Mouse (Mus musculus) lung, postnatal 0 days (tissue): ENCODE data around the gene Atg14. TPM values are rescaled to one million over a fixed set of nuclear protein-coding genes. Genes with fewer than 3 reads are reported as not detected.
"Not testable (repeated sequence)": the region's sequence is repeated elsewhere in the genome, so short reads cannot be mapped to it uniquely, and the experiment has no call there.

Experiments
- ATAC-seq: fragments of 200-750 bp; cut with Nextera tagmentation; 2 replicates; pipeline ENCODE4 v1.8.0; 2017; ENCODE audit warnings: moderate library complexity
- DNase-seq: peaks from one replicate; pipeline ENCODE4 v3.0.0-alpha.2; 2016; ENCODE audit warnings: low spot score
- H3K27ac ChIP-seq: fragments of 300-500 bp; sonication (generic); 2 replicates; pipeline ENCODE4 v1.5.1; 2014; ENCODE audit warnings: antibody characterized with exemption, mild to moderate bottlenecking, low read length, mixed read lengths
- H3K27me3 ChIP-seq: fragments of 300-500 bp; sonication (generic); replicated peaks from 2 replicates; pipeline ENCODE4 v1.6.1; 2014; ENCODE audit warnings: low read length, mixed read lengths; ENCODE audit not compliant: insufficient read depth
- H3K36me3 ChIP-seq: fragments of 300-500 bp; sonication (generic); 2 replicates; pipeline ENCODE4 v1.6.1; 2014; ENCODE audit warnings: low read length, mixed read lengths; ENCODE audit not compliant: insufficient read depth
- H3K4me1 ChIP-seq: fragments of 300-500 bp; sonication (generic); 2 replicates; pipeline ENCODE4 v1.6.1; 2014; ENCODE audit warnings: antibody characterized with exemption, low read depth, low read length, mixed read lengths; ENCODE audit not compliant: insufficient read depth
- H3K4me2 ChIP-seq: fragments of 300-500 bp; sonication (generic); replicated peaks from 2 replicates; pipeline ENCODE4 v1.6.1; 2014; ENCODE audit warnings: low read depth, mild to moderate bottlenecking, low read length, moderate library complexity, mixed read lengths
- H3K4me3 ChIP-seq: fragments of 300-500 bp; sonication (generic); 2 replicates; pipeline ENCODE4 v1.5.1; 2014; ENCODE audit warnings: low read depth, low read length
- H3K9ac ChIP-seq: fragments of 300-500 bp; sonication (generic); replicated peaks from 2 replicates; pipeline ENCODE4 v1.6.1; 2014; ENCODE audit warnings: low read depth, mild to moderate bottlenecking
- H3K9me3 ChIP-seq: fragments of 300-500 bp; sonication (generic); 2 replicates; pipeline ENCODE4 v1.6.1; 2016; ENCODE audit warnings: low read length, mixed read lengths
- CTCF ChIP-seq: IDR thresholded peaks from 2 replicates; pipeline ENCODE4 v1.5.1; 2016; ENCODE audit warnings: antibody characterized with exemption, mild to moderate bottlenecking
- EP300 ChIP-seq: IDR thresholded peaks from 2 replicates; pipeline ENCODE4 v1.6.1; 2016; ENCODE audit warnings: antibody characterized with exemption, mild to moderate bottlenecking, control low read depth
- WGBS: fragments of 180-500 bp; shearing (Covaris S2); extraction: QIAGEN DNeasy Blood & Tissue Kit; methylation state at CpG from one replicate; pipeline ENCODE4 v1.1.7; 2014; 5-methylcytosine and 5-hydroxymethylcytosine counted together
- polyA plus RNA-seq: library from polyadenylated mRNA; unstranded; fragments of >200 nt; fragmentation: Nextera tagmentation; extraction: Ambion mirVana; gene quantifications from 2 replicates; pipeline ENCODE4 v1.2.1, GENCODE M21; 2015

The Atg14 gene
- polyA plus RNA-seq, 1 experiment from 2014 or later = 11.3 TPM

- Histone ChIP-seq H3K9ac (no peak overlapping the region), H3K4me2 (no peak overlapping the region), H3K9me3 (no peaks in the 10 kb centered on the region), H3K4me1 (no peaks in the 10 kb centered on the region), H3K27ac (no peak overlapping the region), H3K4me3 (no peak overlapping the region), H3K27me3 (no peaks in the 10 kb centered on the region), H3K36me3 (peaks cover 40% of the 10 kb centered on the region; the same call in 1 of the 2 replicates)
- TF ChIP-seq CTCF = no peak
- TF ChIP-seq EP300 = no peak
- WGBS = 76% methylated on average over 10 of the region's 10 CpGs
- no peak for ATAC-seq
- no peak for DNase-seq
Measured at GRCm38 (mm10) chr14:47541325-47541948, 29.0 kb downstream of the Atg14 start.

- Histone ChIP-seq H3K36me3 (no peaks in the 10 kb centered on the region), H3K4me1 (no peaks in the 10 kb centered on the region), H3K4me3 (no peak overlapping the region), H3K4me2 (no peak overlapping the region), H3K27ac (no peak overlapping the region), H3K9me3 (no peaks in the 10 kb centered on the region), H3K27me3 (no peaks in the 10 kb centered on the region), H3K9ac (no peak overlapping the region)
- 88% methylated on average over 1 of the region's 1 CpGs for WGBS
- TF ChIP-seq CTCF (no peak), EP300 (no peak)
- ATAC-seq (no peak), DNase-seq (no peak)
Measured at GRCm38 (mm10) chr14:47535096-47535495, 35.4 kb downstream of the Atg14 start.

DNA sequence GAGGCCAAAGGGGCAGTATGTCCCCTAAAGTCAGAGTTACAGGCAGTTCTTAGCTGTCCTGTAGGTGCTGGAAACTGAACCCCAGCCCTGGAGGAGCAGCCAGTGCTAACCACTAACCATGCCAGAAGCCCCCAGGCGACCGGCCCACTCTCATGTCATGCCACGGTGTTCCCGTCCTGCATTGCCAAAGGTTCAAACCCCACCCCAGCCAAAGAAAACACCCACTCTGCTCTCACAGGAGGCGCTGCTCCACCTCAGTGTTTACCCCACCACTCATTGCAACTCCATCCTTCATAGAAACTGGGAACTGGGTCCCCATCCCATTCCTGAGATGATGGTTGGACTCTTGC, 36.3 kb downstream of the Atg14 start:
- Histone ChIP-seq H3K27me3 (no peaks in the 10 kb centered on the region), H3K9ac (no peak overlapping the region), H3K4me1 (no peaks in the 10 kb centered on the region), H3K9me3 (no peaks in the 10 kb centered on the region), H3K4me2 (peak overlapping the region; percentile 36), H3K4me3 (no peak overlapping the region), H3K36me3 (no peaks in the 10 kb centered on the region), H3K27ac (no peak overlapping the region)
- DNase-seq (no peak), ATAC-seq (no peak)
- WGBS = 88% methylated on average over 5 of the region's 5 CpGs
- TF ChIP-seq EP300 (no peak), CTCF (no peak)

DNA sequence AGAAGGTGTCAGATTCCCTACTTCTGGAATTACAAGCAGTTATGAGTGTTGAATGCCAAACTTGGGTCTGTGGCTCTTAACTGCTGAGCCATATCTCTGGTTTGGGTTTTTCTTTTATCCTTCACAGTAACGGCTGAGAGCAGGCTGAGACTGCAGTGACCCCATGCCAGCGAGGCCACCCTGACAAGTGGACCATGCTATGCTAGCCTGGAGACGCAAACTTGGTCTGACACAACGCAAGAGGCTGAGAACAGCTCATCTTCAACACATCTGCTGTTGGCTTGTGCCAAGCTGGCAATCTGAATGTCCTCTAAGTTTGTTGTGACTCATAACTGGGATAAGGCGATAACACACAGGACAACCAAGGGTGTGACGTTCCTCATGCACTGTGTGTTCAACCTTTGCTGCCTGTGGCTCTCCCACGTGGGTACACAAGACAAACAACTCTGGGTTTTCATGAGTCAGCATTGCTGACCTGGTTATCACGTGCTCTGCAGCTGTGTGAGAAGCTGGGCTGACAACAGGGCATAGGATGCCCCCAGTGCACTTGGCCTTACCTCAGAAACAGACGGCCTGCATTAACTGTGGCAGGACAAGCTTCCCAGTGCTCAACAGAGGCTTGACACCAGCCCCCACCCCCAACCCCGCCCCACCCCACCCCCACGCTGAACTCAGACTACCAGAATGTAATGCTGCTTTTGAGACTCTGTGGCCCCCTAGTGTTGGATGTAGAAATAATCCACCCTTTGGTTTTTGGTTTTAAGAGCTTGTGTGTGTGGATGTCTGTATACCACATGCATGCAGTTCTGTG, 36.9 kb downstream of the Atg14 start:
- Histone ChIP-seq H3K36me3 (no peaks in the 10 kb centered on the region), H3K27me3 (no peaks in the 10 kb centered on the region), H3K4me2 (peak overlapping the region; percentile 36), H3K4me3 (no peak overlapping the region), H3K9me3 (no peaks in the 10 kb centered on the region), H3K27ac (peak overlapping the region; percentile 57; the same call in 1 of the 2 replicates), H3K4me1 (no peaks in the 10 kb centered on the region), H3K9ac (no peak overlapping the region)
- 28% methylated on average over 11 of the region's 11 CpGs for WGBS
- TF ChIP-seq CTCF (peak; percentile 71), EP300 (no peak)
- ATAC-seq = peak; percentile 93
- DNase-seq = peak; percentile 93

DNA sequence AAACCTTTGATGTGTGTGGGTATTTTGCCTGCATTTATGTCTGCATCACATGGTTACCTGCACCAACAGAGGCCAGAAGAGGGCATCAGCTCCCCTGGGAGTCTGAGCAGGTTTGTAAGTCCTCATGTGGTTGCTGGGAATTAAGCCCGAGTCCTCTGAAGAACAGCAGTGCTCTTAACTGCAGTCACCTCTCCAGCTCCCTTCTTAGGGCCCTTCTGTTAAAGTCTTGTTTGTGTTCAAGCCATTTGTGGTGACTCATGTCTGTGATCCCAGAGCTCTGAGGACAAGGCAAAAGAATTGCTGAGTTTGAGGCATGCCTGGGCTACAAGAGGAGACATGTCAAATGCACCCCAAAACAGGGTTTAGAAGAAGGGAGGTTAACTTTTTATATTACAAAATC, 38.0 kb downstream of the Atg14 start:
- no peak overlapping the region for H3K4me3 ChIP-seq
- ATAC-seq = no peak
- TF ChIP-seq EP300 (no peak), CTCF (no peak)
- H3K9ac ChIP-seq = no peak overlapping the region
- no peak overlapping the region for H3K4me2 ChIP-seq
- no peaks in the 10 kb centered on the region for H3K4me1 ChIP-seq
- H3K27ac ChIP-seq = peak overlapping the region; percentile 57
- no peaks in the 10 kb centered on the region for H3K36me3 ChIP-seq
- WGBS = 45% methylated on average over 1 of the region's 1 CpGs
- H3K27me3 ChIP-seq = no peaks in the 10 kb centered on the region
- DNase-seq = peak; percentile 23
- no peaks in the 10 kb centered on the region for H3K9me3 ChIP-seq

DNA sequence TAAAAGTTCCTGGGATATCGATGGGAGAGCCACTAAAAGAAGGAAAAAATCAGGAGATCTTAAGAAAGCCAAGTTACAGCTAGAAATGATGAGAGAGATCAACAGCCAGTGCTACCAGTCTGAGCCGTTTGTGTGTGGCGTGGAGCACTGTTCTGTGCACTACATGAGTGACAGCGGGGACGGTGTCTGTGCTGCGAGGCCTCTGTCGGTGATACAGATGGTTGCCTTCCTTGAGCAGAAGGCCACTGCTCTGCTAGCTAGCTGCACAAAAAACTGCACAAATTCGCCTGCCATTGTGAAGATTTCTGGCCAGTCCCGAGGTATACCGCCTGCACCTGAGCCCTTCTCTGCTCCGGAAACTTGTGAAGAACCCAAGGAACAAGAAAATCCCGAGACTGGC, 40.9 kb downstream of the Atg14 start:
- H3K27me3 ChIP-seq, ATAC-seq, H3K4me2 ChIP-seq, DNase-seq, H3K4me1 ChIP-seq, H3K9me3 ChIP-seq, H3K9ac ChIP-seq, H3K36me3 ChIP-seq, H3K4me3 ChIP-seq, H3K27ac ChIP-seq: not testable (repeated sequence)
- 93% methylated on average over 10 of the region's 12 CpGs for WGBS
